Mouse (Mus musculus): Measurements from ENCODE around the gene Id3. TPM values are rescaled to one million over a fixed set of nuclear protein-coding genes. Genes with fewer than 3 reads are reported as not detected.

Gene Id3
- polyA plus RNA-seq, 1 experiment from 2014 or later, result 770 TPM

DNA sequence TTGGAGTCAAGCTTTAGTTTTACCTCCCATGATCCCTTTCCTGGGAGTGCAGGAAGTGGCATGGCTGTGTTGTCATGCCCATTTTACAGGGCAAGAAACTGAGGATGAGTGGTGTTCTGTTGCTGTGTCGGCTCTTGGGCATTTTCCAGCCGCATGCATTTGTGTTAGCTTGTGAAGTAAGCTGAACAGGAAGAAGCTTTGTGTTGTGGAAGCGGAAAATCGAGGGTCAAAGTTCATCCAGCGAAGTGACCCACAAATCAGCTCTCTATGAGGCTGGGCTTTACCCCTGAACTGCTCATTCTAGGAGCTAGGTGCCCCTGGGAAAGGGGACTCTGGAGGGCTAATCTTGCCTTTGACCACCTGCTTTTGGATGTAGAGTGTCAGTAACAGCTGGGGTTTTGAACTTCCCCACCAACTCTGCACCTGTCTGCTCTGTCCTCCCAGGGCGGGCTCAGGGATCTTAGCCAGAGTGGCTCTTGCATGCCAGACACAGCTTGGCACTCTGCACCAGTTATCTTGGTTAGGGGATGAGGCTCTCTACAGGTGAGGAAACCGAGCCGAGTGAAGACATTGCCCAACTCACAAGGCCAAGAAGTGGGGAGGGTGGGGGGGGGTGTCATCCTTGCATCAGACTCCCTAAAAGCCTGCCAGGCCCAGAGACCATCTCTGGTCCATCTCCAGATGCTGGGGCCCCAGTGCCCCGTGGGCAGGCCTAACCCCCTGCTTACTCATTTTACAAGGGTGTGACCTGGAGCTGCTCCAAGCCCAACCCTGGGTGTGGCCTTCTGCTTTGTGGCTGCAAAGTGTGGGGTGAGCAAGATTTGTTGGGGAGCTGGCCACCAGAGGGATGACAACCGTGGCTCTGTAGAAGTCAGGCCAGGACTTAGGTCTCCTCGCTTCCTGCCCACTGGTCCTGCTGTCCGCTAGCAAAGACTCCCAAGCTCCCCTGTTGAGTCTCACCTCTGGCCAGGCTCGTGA, 31.2 kb downstream of the Id3 start:
- Histone ChIP-seq H3K9me3 (no peaks in the 10 kb centered on the region), H3K27ac (no peak overlapping the region), H3K27me3 (no peaks in the 10 kb centered on the region), H3K4me3 (peak overlapping the region; percentile 74), H3K4me1 (peaks cover 58% of the 10 kb centered on the region), H3K9ac (peak overlapping the region; percentile 53; the same call in 1 of the 2 replicates), H3K36me3 (no peaks in the 10 kb centered on the region), H3K4me2 (replicated peaks) (peak overlapping the region; percentile 99)
- 77% methylated on average over 13 of the region's 13 CpGs for WGBS
- ATAC-seq (ENCODE audit: low FRiP score, low read depth), result no peak

GRCm38 (mm10) chr4:136176022-136176552, 32.8 kb downstream of the Id3 start:
- ATAC-seq (ENCODE audit: low FRiP score, low read depth), result no peak
- H3K27ac ChIP-seq, result no peak overlapping the region
- H3K9me3 ChIP-seq, result no peaks in the 10 kb centered on the region
- WGBS, result 73% methylated on average over 10 of the region's 10 CpGs
- H3K4me2 ChIP-seq (replicated peaks), result peak overlapping the region; percentile 1; the same call in 1 of the 2 replicates
- no peaks in the 10 kb centered on the region for H3K36me3 ChIP-seq
- peak overlapping the region; percentile 50 for H3K9ac ChIP-seq
- H3K4me3 ChIP-seq, result no peak overlapping the region
- no peaks in the 10 kb centered on the region for H3K27me3 ChIP-seq
- H3K4me1 ChIP-seq, result peaks cover 74% of the 10 kb centered on the region

- Histone ChIP-seq H3K27ac (peak overlapping the region; percentile 10; the same call in 1 of the 2 replicates), H3K4me2 (replicated peaks) (no peak overlapping the region), H3K9ac (no peak overlapping the region), H3K36me3 (no peaks in the 10 kb centered on the region), H3K4me1 (peaks cover 74% of the 10 kb centered on the region), H3K27me3 (no peaks in the 10 kb centered on the region), H3K9me3 (no peaks in the 10 kb centered on the region), H3K4me3 (no peak overlapping the region)
- 38% methylated on average over 8 of the region's 8 CpGs for WGBS
- ATAC-seq (ENCODE audit: low FRiP score, low read depth), result no peak
These were observed 33.9 kb downstream of the Id3 start for GRCm38 (mm10) chr4:136177244-136177611.

GRCm38 (mm10) chr4:136177612-136178474, 34.5 kb downstream of the Id3 start:
- no peaks in the 10 kb centered on the region for H3K27me3 ChIP-seq
- H3K4me1 ChIP-seq, result peaks cover 72% of the 10 kb centered on the region
- H3K4me2 ChIP-seq (replicated peaks), result no peak overlapping the region
- ATAC-seq (ENCODE audit: low FRiP score, low read depth), result no peak
- H3K36me3 ChIP-seq, result no peaks in the 10 kb centered on the region
- H3K27ac ChIP-seq, result no peak overlapping the region; the same call in 1 of the 2 replicates
- no peaks in the 10 kb centered on the region for H3K9me3 ChIP-seq
- 62% methylated on average over 11 of the region's 11 CpGs for WGBS
- no peak overlapping the region for H3K9ac ChIP-seq
- no peak overlapping the region for H3K4me3 ChIP-seq

DNA sequence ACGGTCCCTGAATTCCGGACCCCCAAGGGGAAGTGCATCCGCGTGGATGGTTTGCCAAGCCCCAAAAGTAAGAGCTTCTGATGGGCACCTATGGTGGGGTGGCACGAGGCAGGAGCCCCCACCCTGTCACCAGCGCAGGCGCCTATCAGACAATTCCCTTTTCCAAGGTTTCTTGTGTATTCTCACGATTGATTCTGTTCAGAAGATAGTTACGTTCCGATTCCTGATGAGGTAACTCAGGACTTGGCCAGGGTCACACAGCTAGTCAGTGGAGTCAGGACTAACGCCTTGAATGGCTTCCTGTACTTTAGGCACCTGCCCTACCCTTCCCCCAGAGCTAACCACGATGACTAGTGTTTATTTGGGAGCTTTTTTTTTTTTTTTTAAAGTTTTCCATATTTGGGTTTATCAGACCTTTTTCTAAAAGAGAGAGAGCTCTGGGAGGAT, 35.2 kb downstream of the Id3 start:
- 85% methylated on average over 12 of the region's 12 CpGs for whole genome bisulfite sequencing
- no peak for ATAC-seq (ENCODE audit: low FRiP score, low read depth)
- Histone ChIP-seq H3K9ac (no peak overlapping the region), H3K9me3 (no peaks in the 10 kb centered on the region), H3K4me1 (peaks cover 66% of the 10 kb centered on the region), H3K4me2 (replicated peaks) (no peak overlapping the region), H3K27ac (no peak overlapping the region), H3K27me3 (no peaks in the 10 kb centered on the region), H3K36me3 (no peaks in the 10 kb centered on the region), H3K4me3 (no peak overlapping the region)

DNA sequence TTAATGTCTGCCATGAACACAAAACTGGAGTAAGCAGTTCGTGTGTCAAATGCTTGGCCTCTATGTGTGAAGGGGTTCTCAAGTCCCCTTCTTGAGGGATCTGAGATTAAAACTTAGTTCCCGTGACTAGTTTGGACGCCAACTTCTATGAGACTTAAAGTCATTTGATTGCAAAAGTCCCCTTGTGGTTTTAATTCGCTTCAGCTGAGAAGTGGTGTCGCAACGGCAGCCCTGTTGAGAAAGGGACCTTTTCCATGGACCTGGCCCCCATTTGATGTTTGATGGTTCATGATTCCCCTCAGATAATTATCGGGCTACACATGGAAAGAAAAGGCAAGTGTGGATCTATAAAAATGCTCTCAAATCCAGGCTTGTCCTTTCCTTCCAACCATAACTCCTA, 36.2 kb downstream of the Id3 start:
- Histone ChIP-seq H3K4me2 (replicated peaks) (peak overlapping the region; percentile 62), H3K4me3 (no peak overlapping the region), H3K9ac (no peak overlapping the region), H3K27ac (no peak overlapping the region), H3K36me3 (peaks cover 5% of the 10 kb centered on the region), H3K4me1 (peaks cover 56% of the 10 kb centered on the region), H3K27me3 (no peaks in the 10 kb centered on the region), H3K9me3 (no peaks in the 10 kb centered on the region)
- WGBS, result 81% methylated on average over 7 of the region's 7 CpGs
- ATAC-seq (ENCODE audit: low FRiP score, low read depth), result no peak

- no peaks in the 10 kb centered on the region for H3K9me3 ChIP-seq
- peak overlapping the region; percentile 40 for H3K4me3 ChIP-seq
- H3K27ac ChIP-seq, result 0 out of 2 replicates have a peak overlapping the region, but pooled peaks have one; percentile 4
- H3K4me2 ChIP-seq (replicated peaks), result peak overlapping the region; percentile 62
- H3K4me1 ChIP-seq, result peaks cover 51% of the 10 kb centered on the region
- H3K36me3 ChIP-seq, result peaks cover 7% of the 10 kb centered on the region
- H3K9ac ChIP-seq, result peak overlapping the region; percentile 56
- ATAC-seq (ENCODE audit: low FRiP score, low read depth), result peak; percentile 16; the same call in 1 of the 2 replicates
- 4% methylated on average over 15 of the region's 15 CpGs for WGBS
- no peaks in the 10 kb centered on the region for H3K27me3 ChIP-seq
These were observed 36.7 kb downstream of the Id3 start for GRCm38 (mm10) chr4:136179998-136180397.

DNA sequence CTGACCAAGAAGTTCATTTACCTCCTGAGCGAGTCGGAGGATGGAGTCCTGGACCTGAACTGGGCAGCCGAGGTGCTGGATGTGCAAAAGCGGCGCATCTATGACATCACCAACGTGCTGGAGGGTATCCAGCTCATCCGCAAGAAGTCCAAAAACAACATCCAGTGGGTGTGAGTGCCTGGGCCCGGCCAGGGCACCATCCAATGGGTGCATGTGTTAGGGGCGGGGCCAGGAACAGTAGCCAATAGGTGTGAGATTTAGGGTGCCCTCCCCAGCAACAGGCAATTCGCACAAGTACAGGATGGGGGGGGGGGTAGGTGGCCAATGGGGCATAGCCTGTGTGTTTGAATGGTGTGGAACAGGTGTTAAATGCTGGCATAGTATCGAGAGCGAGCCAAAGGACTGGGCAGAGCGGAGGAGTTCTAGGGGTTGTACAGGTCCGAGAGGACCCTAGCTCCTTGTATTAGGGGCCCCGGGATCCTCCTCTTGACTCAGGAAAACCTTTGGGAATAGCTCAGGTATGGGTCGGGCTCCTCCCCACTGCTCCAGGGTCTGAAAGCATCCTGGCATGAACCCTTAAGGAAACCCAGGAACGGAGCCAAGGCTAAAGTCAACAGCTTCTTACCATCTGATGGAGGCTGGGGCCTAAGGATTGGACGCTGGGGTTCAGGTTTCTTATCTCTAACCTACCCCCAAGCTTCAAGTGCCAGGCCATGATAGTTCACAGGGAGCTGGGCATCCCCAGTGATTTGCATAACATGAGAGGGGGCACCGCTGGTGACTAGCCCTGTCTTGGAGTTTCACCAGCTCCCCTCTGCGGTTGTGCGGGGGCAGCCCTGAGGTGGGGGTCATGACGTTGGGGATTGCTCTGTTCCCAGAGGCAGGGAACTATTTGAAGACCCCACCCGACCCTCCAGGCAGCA, 37.4 kb downstream of the Id3 start:
- Histone ChIP-seq H3K4me3 (peak overlapping the region; percentile 40), H3K4me1 (peaks cover 45% of the 10 kb centered on the region), H3K36me3 (peaks cover 10% of the 10 kb centered on the region), H3K4me2 (replicated peaks) (peak overlapping the region; percentile 62), H3K27me3 (no peaks in the 10 kb centered on the region), H3K27ac (0 out of 2 replicates have a peak overlapping the region, but pooled peaks have one; percentile 4), H3K9me3 (no peaks in the 10 kb centered on the region), H3K9ac (peak overlapping the region; percentile 56)
- 15% methylated on average over 23 of the region's 23 CpGs for WGBS
- peak; percentile 86 for ATAC-seq (ENCODE audit: low FRiP score, low read depth)

DNA sequence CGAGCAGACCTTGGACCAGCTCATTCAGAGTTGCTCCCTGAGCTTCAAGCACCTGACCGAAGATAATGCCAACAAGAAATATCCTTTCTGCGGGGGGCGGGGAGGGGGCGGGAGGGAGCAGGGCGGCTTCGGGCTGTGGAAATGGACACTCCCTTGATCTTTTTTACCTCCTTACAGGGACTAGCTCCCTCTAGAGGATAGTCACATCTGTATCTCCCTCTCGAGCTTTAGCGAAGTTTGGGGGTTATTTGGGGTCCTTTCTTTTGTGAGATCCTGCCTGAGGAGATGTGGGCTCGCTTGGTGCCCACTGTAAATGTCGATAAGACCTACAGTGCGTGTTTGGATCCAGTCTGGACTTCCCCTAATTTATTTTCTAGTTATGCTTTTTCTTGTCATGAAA, 38.1 kb downstream of the Id3 start:
- no peak for ATAC-seq (ENCODE audit: low FRiP score, low read depth)
- H3K27me3 ChIP-seq, result no peaks in the 10 kb centered on the region
- 25% methylated on average over 12 of the region's 12 CpGs for WGBS
- no peaks in the 10 kb centered on the region for H3K9me3 ChIP-seq
- H3K9ac ChIP-seq, result no peak overlapping the region
- H3K27ac ChIP-seq, result no peak overlapping the region
- H3K36me3 ChIP-seq, result peaks cover 15% of the 10 kb centered on the region
- H3K4me2 ChIP-seq (replicated peaks), result peak overlapping the region; percentile 62
- H3K4me1 ChIP-seq, result peaks cover 40% of the 10 kb centered on the region
- H3K4me3 ChIP-seq, result no peak overlapping the region

- H3K36me3 ChIP-seq, result peaks cover 53% of the 10 kb centered on the region
- H3K4me1 ChIP-seq, result peaks cover 12% of the 10 kb centered on the region
- H3K4me2 ChIP-seq (replicated peaks), result no peak overlapping the region
- no peaks in the 10 kb centered on the region for H3K27me3 ChIP-seq
- H3K9ac ChIP-seq, result no peak overlapping the region
- no peak for ATAC-seq (ENCODE audit: low FRiP score, low read depth)
- 77% methylated on average over 9 of the region's 9 CpGs for WGBS
- H3K9me3 ChIP-seq, result no peaks in the 10 kb centered on the region
- no peak overlapping the region for H3K27ac ChIP-seq
- no peak overlapping the region for H3K4me3 ChIP-seq
These were observed 42.1 kb downstream of the Id3 start for GRCm38 (mm10) chr4:136185375-136185774.

DNA sequence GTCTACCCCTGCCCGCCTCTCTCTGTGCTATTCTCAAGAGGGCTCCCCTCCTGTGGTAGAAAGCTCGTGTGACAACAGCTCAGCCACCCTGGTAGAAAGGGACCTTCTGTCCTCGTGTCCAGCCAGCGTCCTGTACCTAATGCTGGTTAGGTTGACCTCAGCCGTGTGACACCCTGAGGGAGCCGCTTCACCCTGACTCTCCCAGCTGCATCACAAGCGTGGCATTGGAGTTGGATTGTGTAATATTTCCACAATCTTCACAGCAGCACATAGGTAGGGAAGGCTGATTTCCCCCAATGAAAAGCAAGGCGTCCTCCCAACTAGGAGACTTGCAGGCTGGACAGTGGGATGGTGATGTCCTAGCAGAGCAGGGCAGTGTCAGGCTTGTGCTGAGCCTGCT, 43.0 kb downstream of the Id3 start:
- no peak for ATAC-seq (ENCODE audit: low FRiP score, low read depth)
- 89% methylated on average over 8 of the region's 8 CpGs for WGBS
- H3K36me3 ChIP-seq, result peaks cover 60% of the 10 kb centered on the region
- no peak overlapping the region for H3K4me2 ChIP-seq (replicated peaks)
- peaks cover 3% of the 10 kb centered on the region; the same call in 1 of the 2 replicates for H3K4me1 ChIP-seq
- no peak overlapping the region for H3K4me3 ChIP-seq
- H3K9me3 ChIP-seq, result no peaks in the 10 kb centered on the region
- H3K27me3 ChIP-seq, result no peaks in the 10 kb centered on the region
- H3K9ac ChIP-seq, result no peak overlapping the region
- H3K27ac ChIP-seq, result no peak overlapping the region; the same call in 1 of the 2 replicates

Data from limb, embryonic 13.5 days (tissue).